Mouse (Mus musculus): Measurements from ENCODE around the gene Lamtor3. TPM values are rescaled to one million over a fixed set of nuclear protein-coding genes. Genes with fewer than 3 reads are reported as not detected.

Gene Lamtor3
- total RNA-seq, 1 experiment, result 39.3 TPM

GRCm38 (mm10) chr3:137968105-137968819 is 50.0 kb downstream of the Lamtor3 start:
- Histone ChIP-seq H3K9me3 (ENCODE audit: control insufficient read depth, insufficient read depth, low read depth, low read length) (no peaks in the 10 kb centered on the region), H3K9ac (ENCODE audit: insufficient read depth, low read depth, low read length, poor library complexity, severe bottlenecking) (no peak overlapping the region), H3K27ac (ENCODE audit: insufficient read depth, low read depth, low read length, poor library complexity, severe bottlenecking) (no peak overlapping the region), H3K4me1 (ENCODE audit: control insufficient read depth in 2 of 2, insufficient read depth in 2 of 2, low read length in 2 of 2, poor library complexity in 1 of 2) (peaks cover 2 to 9% of the 10 kb centered on the region in 2 experiments; a peak in 2 of 4 replicates), H3K4me3 (ENCODE audit: insufficient read depth in 1 of 2, low read depth in 1 of 2, low read length in 2 of 2, poor library complexity in 1 of 2, severe bottlenecking in 1 of 2) (0 out of 4 replicates have a peak overlapping the region, but pooled peaks of 1 of the 2 experiments have one; percentile 5), H3K36me3 (ENCODE audit: control insufficient read depth, insufficient read depth, low read length, poor library complexity, severe bottlenecking) (no peaks in the 10 kb centered on the region)
- in situ Hi-C loops (cut with MboI; ENCODE audit: low sequenced_read_pairs in 2 of 2, unreplicated experiment in 2 of 2), result no loop called here
- DNase-seq (ENCODE audit: low read depth, low spot score), result no peak
- TF ChIP-seq MAFK (IDR thresholded peaks at IDR 0.05; ENCODE audit: insufficient read depth, low read depth, low read length), result no peak
- no peak for TF ChIP-seq CHD2 (IDR thresholded peaks at IDR 0.05; ENCODE audit: low read depth, low read length)
- no peak for TF ChIP-seq ZNF384 (IDR thresholded peaks at IDR 0.05; ENCODE audit: low read depth, low read length)
- no peak for TF ChIP-seq HCFC1 (IDR thresholded peaks at IDR 0.05; ENCODE audit: borderline replicate concordance, insufficient read depth, low read length)
- no peak for TF ChIP-seq ZC3H11A (IDR thresholded peaks at IDR 0.05; ENCODE audit: borderline replicate concordance, low read depth, low read length)

GRCm38 (mm10) chr3:137968820-137969486 is 50.6 kb downstream of the Lamtor3 start:
- no peak for DNase-seq (ENCODE audit: low read depth, low spot score)
- no peak overlapping the region for H3K4me3 ChIP-seq (ENCODE audit: insufficient read depth in 1 of 2, low read depth in 1 of 2, low read length in 2 of 2, poor library complexity in 1 of 2, severe bottlenecking in 1 of 2)
- H3K36me3 ChIP-seq (ENCODE audit: control insufficient read depth, insufficient read depth, low read length, poor library complexity, severe bottlenecking), result no peaks in the 10 kb centered on the region
- H3K4me1 ChIP-seq (ENCODE audit: control insufficient read depth in 2 of 2, insufficient read depth in 2 of 2, low read length in 2 of 2, poor library complexity in 1 of 2), result peaks cover 2 to 9% of the 10 kb centered on the region in 2 experiments; a peak in 2 of 4 replicates
- in situ Hi-C loops (cut with MboI; ENCODE audit: low sequenced_read_pairs in 2 of 2, unreplicated experiment in 2 of 2), result no loop called here
- TF ChIP-seq CHD2 (IDR thresholded peaks at IDR 0.05; ENCODE audit: low read depth, low read length), result no peak
- TF ChIP-seq HCFC1 (IDR thresholded peaks at IDR 0.05; ENCODE audit: borderline replicate concordance, insufficient read depth, low read length), result no peak
- no peak for TF ChIP-seq ZC3H11A (IDR thresholded peaks at IDR 0.05; ENCODE audit: borderline replicate concordance, low read depth, low read length)
- TF ChIP-seq MAFK (IDR thresholded peaks at IDR 0.05; ENCODE audit: insufficient read depth, low read depth, low read length), result no peak
- no peak for TF ChIP-seq ZNF384 (IDR thresholded peaks at IDR 0.05; ENCODE audit: low read depth, low read length)
- no peaks in the 10 kb centered on the region for H3K9me3 ChIP-seq (ENCODE audit: control insufficient read depth, insufficient read depth, low read depth, low read length)
- no peak overlapping the region for H3K27ac ChIP-seq (ENCODE audit: insufficient read depth, low read depth, low read length, poor library complexity, severe bottlenecking)
- H3K9ac ChIP-seq (ENCODE audit: insufficient read depth, low read depth, low read length, poor library complexity, severe bottlenecking), result no peak overlapping the region

- Histone ChIP-seq H3K9ac (ENCODE audit: insufficient read depth, low read depth, low read length, poor library complexity, severe bottlenecking) (peak overlapping the region; percentile 65; the same call in 1 of the 2 replicates), H3K4me3 (ENCODE audit: insufficient read depth in 1 of 2, low read depth in 1 of 2, low read length in 2 of 2, poor library complexity in 1 of 2, severe bottlenecking in 1 of 2) (peak overlapping the region; percentile 35 to 58; a peak in 3 of 4 replicates), H3K27ac (ENCODE audit: insufficient read depth, low read depth, low read length, poor library complexity, severe bottlenecking) (no peak overlapping the region), H3K36me3 (ENCODE audit: control insufficient read depth, insufficient read depth, low read length, poor library complexity, severe bottlenecking) (no peaks in the 10 kb centered on the region), H3K9me3 (ENCODE audit: control insufficient read depth, insufficient read depth, low read depth, low read length) (no peaks in the 10 kb centered on the region), H3K4me1 (ENCODE audit: control insufficient read depth in 2 of 2, insufficient read depth in 2 of 2, low read length in 2 of 2, poor library complexity in 1 of 2) (peaks cover 2 to 9% of the 10 kb centered on the region in 2 experiments; a peak in 2 of 4 replicates)
- TF ChIP-seq ZC3H11A (IDR thresholded peaks at IDR 0.05; ENCODE audit: borderline replicate concordance, low read depth, low read length), result no peak
- peak; percentile 73; the same call in 1 of the 2 replicates for TF ChIP-seq HCFC1 (IDR thresholded peaks at IDR 0.05; ENCODE audit: borderline replicate concordance, insufficient read depth, low read length)
- TF ChIP-seq ZNF384 (IDR thresholded peaks at IDR 0.05; ENCODE audit: low read depth, low read length), result no peak
- DNase-seq (ENCODE audit: low read depth, low spot score), result no peak
- in situ Hi-C loops (cut with MboI; ENCODE audit: low sequenced_read_pairs in 2 of 2, unreplicated experiment in 2 of 2), result no loop called here
These were observed 51.6 kb downstream of the Lamtor3 start for GRCm38 (mm10) chr3:137969951-137970350.

- no peak for DNase-seq (ENCODE audit: low read depth, low spot score)
- Histone ChIP-seq H3K36me3 (ENCODE audit: control insufficient read depth, insufficient read depth, low read length, poor library complexity, severe bottlenecking) (no peaks in the 10 kb centered on the region), H3K27ac (ENCODE audit: insufficient read depth, low read depth, low read length, poor library complexity, severe bottlenecking) (no peak overlapping the region), H3K9me3 (ENCODE audit: control insufficient read depth, insufficient read depth, low read depth, low read length) (no peaks in the 10 kb centered on the region), H3K4me1 (ENCODE audit: control insufficient read depth in 2 of 2, insufficient read depth in 2 of 2, low read length in 2 of 2, poor library complexity in 1 of 2) (peaks cover 5 to 20% of the 10 kb centered on the region in 2 experiments; a peak in 3 of 4 replicates), H3K4me3 (ENCODE audit: insufficient read depth in 1 of 2, low read depth in 1 of 2, low read length in 2 of 2, poor library complexity in 1 of 2, severe bottlenecking in 1 of 2) (no peak overlapping the region), H3K9ac (ENCODE audit: insufficient read depth, low read depth, low read length, poor library complexity, severe bottlenecking) (no peak overlapping the region)
- in situ Hi-C loops (cut with MboI; ENCODE audit: low sequenced_read_pairs in 2 of 2, unreplicated experiment in 2 of 2), result no loop called here
- TF ChIP-seq ZC3H11A (IDR thresholded peaks at IDR 0.05; ENCODE audit: borderline replicate concordance, low read depth, low read length) (no peak), HCFC1 (IDR thresholded peaks at IDR 0.05; ENCODE audit: borderline replicate concordance, insufficient read depth, low read length) (no peak), ZNF384 (IDR thresholded peaks at IDR 0.05; ENCODE audit: low read depth, low read length) (no peak), MAFK (IDR thresholded peaks at IDR 0.05; ENCODE audit: insufficient read depth, low read depth, low read length) (no peak), CHD2 (IDR thresholded peaks at IDR 0.05; ENCODE audit: low read depth, low read length) (no peak)
These were observed 53.9 kb downstream of the Lamtor3 start for GRCm38 (mm10) chr3:137972224-137972623.

Data from ES-E14 (cell line).